Mouse (Mus musculus) small intestine, adult 2 months (tissue): ENCODE measurements at regions not wholly inside any gene's neighbourhood (a gene's known extent, or its start where the extent isn't known, plus 50 kb on each side); places are given as distances from the start of the nearest gene placed in this dataset.

Experiments used
- CTCF ChIP-seq: fragments of 200-500 bp; IDR thresholded peaks from 2 replicates; pipeline ENCODE4 v1.5.1; 2012; ENCODE audit warnings: low read depth, mild to moderate bottlenecking, control low read depth, inconsistent platforms, low read length, moderate library complexity, mixed read lengths; ENCODE audit not compliant: insufficient replicate concordance, insufficient read length; ENCODE audit errors: extremely low read depth
- POLR2A ChIP-seq: fragments of 200-500 bp; IDR thresholded peaks from 2 replicates; pipeline ENCODE4 v1.6.1; 2012; ENCODE audit warnings: low read depth, mild to moderate bottlenecking, control low read depth, inconsistent platforms, low read length, moderate library complexity

- TF ChIP-seq CTCF (no peak), POLR2A (no peak)
These were observed 178.1 kb upstream of the Zc3h12a start for GRCm38 (mm10) chr4:125305766-125306165.
